Mouse (Mus musculus) thymus, adult 2 months (tissue): ENCODE results near the gene Suox. TPM values are rescaled to one million over a fixed set of nuclear protein-coding genes. Genes with fewer than 3 reads are reported as not detected.
"Not testable (repeated sequence)": the region's sequence is repeated elsewhere in the genome, so short reads cannot be mapped to it uniquely, and the experiment has no call there.

Source experiments
- DNase-seq: peaks from one replicate; pipeline ENCODE4 v3.0.0; 2021
- H3K27ac ChIP-seq: fragments of 200-500 bp; 2 replicates; pipeline ENCODE4 v1.5.1; 2012; ENCODE audit warnings: low read length, control low read depth; ENCODE audit not compliant: control insufficient read depth, insufficient read depth
- H3K27me3 ChIP-seq: fragments of 200-500 bp; 2 replicates; pipeline ENCODE4 v1.6.1; 2012; ENCODE audit warnings: mild to moderate bottlenecking, low read length, moderate library complexity, mixed read lengths; ENCODE audit not compliant: control insufficient read depth, insufficient read depth
- H3K36me3 ChIP-seq: fragments of 200-500 bp; 2 replicates; pipeline ENCODE4 v1.6.1; 2012; ENCODE audit warnings: mild to moderate bottlenecking, low read length, moderate library complexity; ENCODE audit not compliant: control insufficient read depth, insufficient read depth
- H3K4me1 ChIP-seq: fragments of 200-500 bp; replicated peaks from 2 replicates; pipeline ENCODE4 v1.6.1; 2012; ENCODE audit warnings: low read length; ENCODE audit not compliant: control insufficient read depth, insufficient read depth
- H3K4me3 ChIP-seq: fragments of 200-500 bp; 2 replicates; pipeline ENCODE4 v1.5.1; 2012; ENCODE audit warnings: mild to moderate bottlenecking, low read length, control low read depth, moderate library complexity; ENCODE audit not compliant: control insufficient read depth, insufficient read depth
- CTCF ChIP-seq: fragments of 200-500 bp; IDR thresholded peaks from 2 replicates; pipeline ENCODE4 v1.5.1; 2012; ENCODE audit warnings: mild to moderate bottlenecking, control low read depth, low read length, moderate library complexity, borderline replicate concordance; ENCODE audit not compliant: control insufficient read depth, poor library complexity, insufficient read depth; ENCODE audit errors: extremely low read depth
- POLR2A ChIP-seq: fragments of 200-500 bp; IDR thresholded peaks from 2 replicates; pipeline ENCODE4 v1.6.1; 2012; ENCODE audit warnings: mild to moderate bottlenecking, low read length, control low read depth, moderate library complexity; ENCODE audit not compliant: control insufficient read depth, poor library complexity, insufficient read depth; ENCODE audit errors: extremely low read depth
- WGBS: fragments of 180-500 bp; shearing (Covaris S2); methylation state at CpG from one replicate; pipeline ENCODE4 v1.1.7; 2018; 5-methylcytosine and 5-hydroxymethylcytosine counted together
- polyA plus RNA-seq: library from polyadenylated mRNA; depleted of rRNA; stranded (reverse); fragments of >200 nt; gene quantifications from 2 replicates; pipeline ENCODE4 v1.2.3, GENCODE M21; 2012

The Suox gene
- polyA plus RNA-seq, 1 experiment = 21.3 TPM

- Histone ChIP-seq H3K4me3 (no peak overlapping the region), H3K4me1 (peaks cover 12% of the 10 kb centered on the region), H3K36me3 (peaks cover 14% of the 10 kb centered on the region), H3K27me3 (no peaks in the 10 kb centered on the region), H3K27ac (no peak overlapping the region)
- TF ChIP-seq POLR2A (no peak), CTCF (no peak)
- 83% methylated on average over 10 of the region's 10 CpGs for WGBS
- no peak for DNase-seq
Measured at GRCm38 (mm10) chr10:128627398-128628317, 46.2 kb downstream of the Suox start.

GRCm38 (mm10) chr10:128626311-128627310 lies 47.3 kb downstream of the Suox start, which contains the start of gene Rps26:
Gene Rps26 (minus strand): TSS chr10:128626747.
- WGBS = 2% methylated on average over 40 of the region's 40 CpGs

DNA sequence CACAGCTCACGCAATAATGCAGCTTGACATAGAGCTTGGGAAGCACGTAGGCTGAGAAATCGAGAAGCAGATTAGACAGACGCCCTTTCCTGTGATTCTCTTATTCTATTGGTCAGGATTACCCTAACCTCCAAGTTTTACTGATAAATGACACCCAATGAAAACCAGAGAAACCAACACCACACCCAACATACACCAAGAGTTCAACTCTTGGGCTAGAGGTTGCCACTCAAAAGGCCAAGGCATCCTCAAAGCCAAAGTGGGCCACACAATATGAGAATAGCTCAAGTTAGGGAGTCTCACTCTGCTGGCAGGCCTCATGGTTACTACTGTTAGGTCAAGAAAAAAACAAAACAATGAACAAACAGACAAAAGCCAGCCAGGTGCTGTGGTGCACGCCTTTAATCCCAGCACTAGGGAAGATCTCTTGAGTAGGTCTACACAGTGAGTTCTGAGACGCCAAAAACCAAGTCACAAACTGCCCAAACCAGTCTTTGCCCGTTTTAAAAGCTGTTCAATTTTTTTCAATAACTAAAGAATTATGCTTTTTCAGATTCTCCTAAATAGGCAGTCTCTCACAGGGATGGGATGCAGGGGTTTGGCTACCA lies 48.5 kb downstream of the Suox start:
- Histone ChIP-seq H3K36me3 (peaks cover 14% of the 10 kb centered on the region), H3K4me3 (peak overlapping the region; percentile 69), H3K27me3 (no peaks in the 10 kb centered on the region), H3K27ac (no peak overlapping the region), H3K4me1 (peaks cover 6% of the 10 kb centered on the region)
- TF ChIP-seq POLR2A (no peak), CTCF (no peak)
- WGBS = 43% methylated on average over 7 of the region's 7 CpGs
- DNase-seq = no peak

More at GRCm38 (mm10) chr10:128626311-128627310, 47.3 kb downstream of the Suox start, which contains the start of gene Rps26:
- H3K4me1 ChIP-seq = peaks cover 8% of the 10 kb centered on the region
- H3K4me3 ChIP-seq = peak within 1 kb of the TSS; percentile 69
- no peak for TF ChIP-seq CTCF
- peak; percentile 92 for TF ChIP-seq POLR2A
- DNase-seq = peak; percentile 86
- H3K36me3 ChIP-seq = peaks cover 14% of the 10 kb centered on the region
- H3K27ac ChIP-seq = no peak within 1 kb of the TSS
- no peaks in the 10 kb centered on the region for H3K27me3 ChIP-seq

DNA sequence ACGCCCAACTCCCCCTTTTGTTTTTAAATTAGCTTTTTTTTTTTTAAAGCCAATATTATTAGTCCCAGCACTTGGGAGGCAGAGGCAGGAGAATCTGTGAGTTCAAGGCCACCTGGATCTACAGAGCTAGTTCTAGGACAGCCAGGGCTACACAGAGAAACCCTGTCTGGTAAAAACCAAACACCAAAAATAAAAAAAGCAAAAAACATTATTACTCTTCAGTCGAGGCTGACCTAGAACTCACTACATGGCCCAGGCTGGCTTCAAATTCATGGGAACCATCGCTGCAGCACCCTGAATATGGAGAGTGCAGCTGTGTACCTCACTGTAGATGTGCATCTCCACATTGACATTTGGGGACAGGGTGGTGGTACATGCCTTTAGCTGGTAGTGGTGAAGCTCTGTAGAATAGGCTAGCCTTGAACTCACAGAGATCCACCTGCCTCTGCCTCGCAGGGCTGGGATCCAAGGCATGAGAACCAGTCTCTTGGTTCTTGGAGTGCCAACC lies 50.7 kb downstream of the Suox start:
- not testable (repeated sequence) for H3K27me3 ChIP-seq, DNase-seq, H3K4me1 ChIP-seq, H3K4me3 ChIP-seq, H3K27ac ChIP-seq
- WGBS = 96% methylated on average over 4 of the region's 4 CpGs
- peaks cover 14% of the 10 kb centered on the region for H3K36me3 ChIP-seq

GRCm38 (mm10) chr10:128622702-128623101 lies 51.2 kb downstream of the Suox start:
- Histone ChIP-seq H3K27me3 (no peaks in the 10 kb centered on the region), H3K27ac (no peak overlapping the region), H3K36me3 (peaks cover 14% of the 10 kb centered on the region), H3K4me3 (no peak overlapping the region), H3K4me1 (peaks cover 6% of the 10 kb centered on the region)
- DNase-seq = no peak
- 97% methylated on average over 4 of the region's 4 CpGs for WGBS
- TF ChIP-seq CTCF (no peak), POLR2A (no peak)
